Mouse (Mus musculus): Measurements from ENCODE around the gene Ube2d3. TPM values are rescaled to one million over a fixed set of nuclear protein-coding genes. Genes with fewer than 3 reads are reported as not detected.

Ube2d3 gene
- polyA plus RNA-seq (2016; fragmentation: Nextera tagmentation; extraction: Ambion mirVana): 507 and 538 TPM in 2 replicates

DNA sequence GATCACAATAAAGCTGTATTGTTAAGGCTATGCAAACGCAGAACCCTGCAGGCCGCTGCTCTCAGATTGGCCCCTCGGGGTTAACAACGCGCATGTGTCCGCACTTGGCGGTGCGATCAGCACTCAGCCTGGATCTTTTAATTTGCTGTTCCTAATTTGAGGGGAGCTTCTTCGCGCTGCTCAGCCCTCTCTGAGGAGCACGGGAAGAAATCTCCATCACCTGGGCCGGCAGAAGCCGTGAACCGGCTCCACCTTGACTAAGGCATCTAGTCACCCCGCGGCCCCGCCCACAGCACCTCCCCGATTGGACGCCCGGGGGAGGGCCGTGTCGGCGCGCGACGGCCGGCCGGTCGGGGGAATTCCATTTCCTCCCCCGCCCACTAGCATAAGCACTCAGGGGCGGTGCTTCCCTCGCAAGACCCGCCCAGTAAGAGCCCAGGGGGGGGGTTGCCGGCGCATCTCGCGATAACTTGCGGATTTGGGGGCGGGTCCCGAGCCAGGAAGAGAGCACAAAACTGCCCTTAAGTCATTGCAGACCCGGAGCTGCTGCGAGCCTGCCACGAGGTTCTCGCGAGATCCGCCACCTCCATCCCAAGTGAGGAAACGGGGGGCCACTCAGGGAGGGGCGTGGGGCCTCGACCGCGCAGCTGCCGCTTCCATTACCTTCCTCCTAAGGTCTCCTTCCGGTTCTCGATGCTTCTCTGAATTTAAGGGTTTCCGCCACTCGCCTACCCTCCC, at the start of gene Ube2d3:
Ube2d3 (plus strand) TSS at position 392 of the 738 bp plus-strand sequence.
- Histone ChIP-seq H3K9me3 (no peaks in the 10 kb centered on the region), H3K36me3 (peaks cover 32% of the 10 kb centered on the region), H3K27me3 (ENCODE audit: insufficient read depth, poor library complexity, severe bottlenecking) (no peaks in the 10 kb centered on the region), H3K4me1 (replicated peaks) (peaks cover 29% of the 10 kb centered on the region), H3K4me3 (peak within 1 kb of the TSS; percentile 96), H3K27ac (peak within 1 kb of the TSS; percentile 100)
- peak; percentile 100 for DNase-seq (ENCODE audit: low spot score)
- under 1% methylated on average over 56 of the region's 56 CpGs for WGBS

DNA sequence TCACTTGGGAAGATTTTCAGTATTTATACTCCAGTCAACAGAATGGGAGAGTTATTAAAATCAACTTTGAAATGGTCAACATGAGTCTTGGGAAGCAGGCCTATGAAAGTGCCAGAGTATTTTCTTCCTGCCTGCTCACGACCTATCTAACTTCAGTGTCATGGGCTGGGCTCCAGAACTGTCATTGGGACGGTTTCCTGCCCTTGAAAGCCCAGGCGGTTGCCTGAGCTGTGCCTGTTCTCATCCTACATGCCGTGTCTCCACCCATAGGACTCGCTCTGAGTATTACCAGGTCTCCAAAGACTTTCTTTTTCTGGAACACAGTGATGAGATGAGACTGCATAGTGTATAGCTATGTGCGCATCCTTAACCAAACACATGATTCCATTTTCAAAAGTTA, 44.8 kb upstream of the Ube2d3 start:
- Histone ChIP-seq H3K4me3 (no peak overlapping the region), H3K36me3 (no peaks in the 10 kb centered on the region), H3K4me1 (replicated peaks) (peaks cover 5% of the 10 kb centered on the region; the same call in 1 of the 2 replicates), H3K9me3 (no peaks in the 10 kb centered on the region), H3K27me3 (ENCODE audit: insufficient read depth, poor library complexity, severe bottlenecking) (no peaks in the 10 kb centered on the region), H3K27ac (no peak overlapping the region)
- no peak for DNase-seq (ENCODE audit: low spot score)
- WGBS: 87% methylated on average over 6 of the region's 6 CpGs

DNA sequence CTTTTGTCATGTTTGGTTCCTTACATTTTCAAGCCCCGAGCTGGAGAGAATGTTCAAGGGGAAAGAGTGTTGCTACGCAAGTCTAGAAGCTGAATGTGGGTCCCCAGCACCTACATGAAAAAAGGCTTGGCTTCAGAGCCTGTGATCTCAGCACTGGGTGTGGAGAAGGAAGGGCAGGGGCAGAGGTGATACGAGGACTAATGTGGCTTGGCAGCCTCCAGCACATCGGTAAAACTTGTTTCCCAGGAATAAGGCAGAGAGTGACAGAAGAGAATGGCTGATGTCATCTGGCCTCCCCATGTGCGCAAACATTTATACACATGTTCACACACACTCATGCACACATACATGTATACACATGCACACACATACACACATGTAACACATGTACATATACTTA, 42.9 kb upstream of the Ube2d3 start:
- WGBS: 85% methylated on average over 5 of the region's 5 CpGs
- Histone ChIP-seq H3K9me3 (no peaks in the 10 kb centered on the region), H3K36me3 (no peaks in the 10 kb centered on the region), H3K4me1 (replicated peaks) (peaks cover 10% of the 10 kb centered on the region), H3K27me3 (ENCODE audit: insufficient read depth, poor library complexity, severe bottlenecking) (no peaks in the 10 kb centered on the region), H3K27ac (no peak overlapping the region), H3K4me3 (no peak overlapping the region)
- DNase-seq (ENCODE audit: low spot score): no peak

DNA sequence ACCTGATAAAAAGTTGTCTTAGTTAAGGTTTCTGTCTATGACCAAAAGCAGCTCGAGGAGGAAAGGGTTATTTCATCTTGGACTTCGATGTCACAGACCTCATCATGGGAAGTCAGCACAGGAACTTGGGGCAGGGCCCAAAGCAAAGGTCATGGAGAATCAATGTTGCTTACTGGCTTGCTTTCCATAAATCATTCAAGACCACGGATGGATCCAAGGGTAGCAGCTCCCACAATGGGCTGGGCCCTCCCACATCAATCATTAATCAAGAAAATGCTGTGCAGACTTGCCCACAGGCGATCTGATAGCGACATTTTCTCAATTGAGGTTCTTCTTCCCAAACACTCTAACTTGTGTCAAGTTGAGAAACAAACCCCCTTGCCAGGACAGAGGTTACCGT, 41.9 kb upstream of the Ube2d3 start:
- no peaks in the 10 kb centered on the region for H3K27me3 ChIP-seq (ENCODE audit: insufficient read depth, poor library complexity, severe bottlenecking)
- 62% methylated on average over 6 of the region's 6 CpGs for WGBS
- no peak overlapping the region for H3K27ac ChIP-seq
- no peaks in the 10 kb centered on the region for H3K9me3 ChIP-seq
- no peaks in the 10 kb centered on the region for H3K36me3 ChIP-seq
- no peak overlapping the region for H3K4me3 ChIP-seq
- no peak for DNase-seq (ENCODE audit: low spot score)
- peaks cover 14% of the 10 kb centered on the region for H3K4me1 ChIP-seq (replicated peaks)

DNA sequence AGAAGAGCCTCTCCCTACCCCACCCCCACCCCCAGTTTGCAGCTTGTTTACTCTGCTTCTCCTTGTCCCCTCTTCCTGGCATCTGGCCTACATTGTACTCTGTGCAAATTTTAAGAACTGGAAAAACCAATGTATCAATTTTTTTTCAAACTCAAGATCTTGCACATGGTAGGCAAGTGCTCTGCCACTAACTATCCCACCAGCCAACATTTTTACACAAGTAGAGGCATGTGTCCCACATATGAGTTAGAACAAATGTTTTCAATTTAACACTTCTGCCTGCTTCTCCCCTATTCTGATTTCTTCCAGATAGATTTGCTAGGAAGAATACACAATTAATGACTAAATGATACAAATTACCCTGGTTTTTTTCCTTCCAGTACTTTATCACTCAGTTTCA, 40.8 kb upstream of the Ube2d3 start:
- Histone ChIP-seq H3K27me3 (ENCODE audit: insufficient read depth, poor library complexity, severe bottlenecking) (no peaks in the 10 kb centered on the region), H3K9me3 (no peaks in the 10 kb centered on the region), H3K27ac (no peak overlapping the region), H3K4me3 (no peak overlapping the region), H3K36me3 (no peaks in the 10 kb centered on the region), H3K4me1 (replicated peaks) (peaks cover 14% of the 10 kb centered on the region)
- DNase-seq (ENCODE audit: low spot score): no peak

DNA sequence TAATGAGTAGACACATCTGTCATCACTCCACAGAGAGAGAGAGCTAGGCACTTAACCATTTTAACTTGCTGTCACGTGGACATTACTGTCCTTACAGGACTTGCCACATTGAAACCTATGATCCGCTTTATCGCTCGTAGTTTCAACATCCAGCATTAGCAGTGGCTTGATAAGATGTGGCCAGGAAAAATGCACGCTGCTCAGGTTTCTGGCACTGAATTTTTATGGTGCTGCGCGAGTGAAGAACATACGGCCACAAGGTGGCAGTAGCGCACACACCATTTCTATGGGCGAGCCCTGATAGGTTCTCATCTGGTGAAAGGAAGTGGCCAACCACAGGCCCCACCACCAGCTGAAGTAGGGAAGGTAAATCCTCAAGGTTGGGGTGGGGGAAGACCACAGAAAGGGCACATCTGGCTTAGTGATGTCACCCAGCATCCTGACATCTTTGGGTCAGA, 35.7 kb upstream of the Ube2d3 start:
- H3K27me3 ChIP-seq (ENCODE audit: insufficient read depth, poor library complexity, severe bottlenecking): no peaks in the 10 kb centered on the region
- H3K4me3 ChIP-seq: no peak overlapping the region
- H3K27ac ChIP-seq: no peak overlapping the region
- 17% methylated on average over 10 of the region's 10 CpGs for WGBS
- no peaks in the 10 kb centered on the region for H3K9me3 ChIP-seq
- H3K36me3 ChIP-seq: peaks cover 23% of the 10 kb centered on the region
- peak; percentile 84 for DNase-seq (ENCODE audit: low spot score)
- H3K4me1 ChIP-seq (replicated peaks): peaks cover 8% of the 10 kb centered on the region

DNA sequence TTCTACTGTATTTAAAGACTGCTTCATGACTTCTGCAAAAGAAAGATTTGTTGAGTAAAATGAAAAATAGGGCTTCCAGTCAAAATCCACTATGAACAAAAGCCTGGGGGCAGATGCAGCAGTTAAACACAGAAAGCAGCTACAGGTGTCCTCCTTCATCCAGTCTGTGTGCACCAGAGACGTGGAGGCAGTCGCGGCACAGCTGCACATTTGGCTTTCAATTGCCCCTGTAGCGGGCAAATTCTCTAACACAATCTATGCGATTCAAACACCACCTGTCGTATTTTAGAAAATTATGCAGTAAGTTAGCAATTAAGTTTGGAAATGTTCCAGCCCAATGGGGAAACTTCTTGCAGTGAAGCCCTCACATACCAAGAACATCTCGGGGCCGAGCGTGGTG, 34.7 kb upstream of the Ube2d3 start:
- DNase-seq (ENCODE audit: low spot score): no peak
- H3K4me3 ChIP-seq: no peak overlapping the region
- 93% methylated on average over 9 of the region's 9 CpGs for WGBS
- no peaks in the 10 kb centered on the region for H3K9me3 ChIP-seq
- H3K36me3 ChIP-seq: peaks cover 26% of the 10 kb centered on the region
- peaks cover 8% of the 10 kb centered on the region for H3K4me1 ChIP-seq (replicated peaks)
- H3K27ac ChIP-seq: no peak overlapping the region
- no peaks in the 10 kb centered on the region for H3K27me3 ChIP-seq (ENCODE audit: insufficient read depth, poor library complexity, severe bottlenecking)

DNA sequence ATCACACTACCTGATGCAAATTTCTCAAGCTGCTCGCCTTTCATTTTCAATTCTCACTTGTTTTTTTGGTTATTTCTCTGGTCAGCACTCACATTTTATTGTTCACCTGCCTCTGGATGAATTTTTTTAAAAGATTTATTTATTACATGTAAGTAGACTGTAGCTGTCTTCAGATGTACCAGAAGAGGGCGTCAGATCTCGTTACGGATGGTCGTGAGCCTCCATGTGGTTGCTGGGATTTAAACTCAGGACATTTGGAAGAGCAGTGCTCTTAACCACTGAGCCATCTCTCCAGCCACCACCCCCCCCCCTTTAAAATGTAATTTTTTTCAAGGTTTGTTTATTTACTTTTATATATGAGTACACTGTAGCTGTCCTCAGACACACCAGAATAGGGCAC, 34.1 kb upstream of the Ube2d3 start:
- peaks cover 8% of the 10 kb centered on the region for H3K4me1 ChIP-seq (replicated peaks)
- no peak overlapping the region for H3K4me3 ChIP-seq
- H3K36me3 ChIP-seq: peaks cover 33% of the 10 kb centered on the region
- DNase-seq (ENCODE audit: low spot score): no peak
- WGBS: 76% methylated on average over 5 of the region's 5 CpGs
- H3K9me3 ChIP-seq: no peaks in the 10 kb centered on the region
- no peak overlapping the region for H3K27ac ChIP-seq
- H3K27me3 ChIP-seq (ENCODE audit: insufficient read depth, poor library complexity, severe bottlenecking): no peaks in the 10 kb centered on the region

DNA sequence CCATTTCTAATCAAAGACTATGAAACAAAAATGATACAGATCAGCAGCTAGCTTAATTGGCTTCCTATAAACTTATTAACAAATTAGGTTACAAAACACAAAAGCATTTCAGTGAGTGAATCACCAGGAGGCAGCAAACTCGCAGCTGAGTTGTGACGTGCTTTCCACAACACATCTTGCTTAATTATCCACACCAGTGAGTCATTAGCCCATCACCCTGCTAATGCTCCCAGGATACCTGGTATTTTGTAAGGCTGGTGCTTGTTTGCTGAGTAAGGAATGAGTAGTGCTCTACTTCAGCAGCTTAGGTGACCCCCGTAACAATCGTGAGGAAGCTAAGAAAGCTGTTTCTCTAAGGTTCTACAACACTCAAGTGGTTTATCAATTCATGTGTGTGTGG, 33.4 kb upstream of the Ube2d3 start:
- H3K4me1 ChIP-seq (replicated peaks): peaks cover 8% of the 10 kb centered on the region
- 83% methylated on average over 4 of the region's 4 CpGs for WGBS
- H3K9me3 ChIP-seq: peaks cover 3% of the 10 kb centered on the region; the same call in 1 of the 2 replicates
- no peak overlapping the region for H3K4me3 ChIP-seq
- DNase-seq (ENCODE audit: low spot score): no peak
- no peak overlapping the region for H3K27ac ChIP-seq
- H3K36me3 ChIP-seq: peaks cover 40% of the 10 kb centered on the region
- H3K27me3 ChIP-seq (ENCODE audit: insufficient read depth, poor library complexity, severe bottlenecking): no peaks in the 10 kb centered on the region

DNA sequence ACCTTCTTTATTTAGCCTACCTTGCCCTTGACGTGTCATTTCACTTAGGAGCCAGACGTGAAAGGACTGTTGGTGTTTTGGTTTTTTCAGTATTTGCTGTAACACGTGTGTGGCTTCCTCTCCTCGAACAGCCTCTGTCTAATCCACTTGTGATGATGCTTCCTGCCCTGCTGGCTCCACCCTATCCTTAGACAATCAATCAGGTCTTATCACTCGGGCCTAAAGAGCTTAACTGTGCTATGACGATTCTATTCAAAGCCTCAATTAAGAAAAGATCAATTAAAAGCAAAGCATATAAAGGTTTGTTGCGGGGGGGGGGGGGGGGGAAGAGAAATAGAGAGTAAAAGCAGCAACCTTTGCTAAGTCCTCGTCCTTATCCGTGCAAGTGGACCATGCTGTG, 30.6 kb upstream of the Ube2d3 start:
- Histone ChIP-seq H3K4me3 (no peak overlapping the region), H3K36me3 (peaks cover 56% of the 10 kb centered on the region), H3K27ac (no peak overlapping the region), H3K9me3 (peaks cover 4% of the 10 kb centered on the region; the same call in 1 of the 2 replicates), H3K27me3 (ENCODE audit: insufficient read depth, poor library complexity, severe bottlenecking) (no peaks in the 10 kb centered on the region), H3K4me1 (replicated peaks) (peaks cover 10% of the 10 kb centered on the region)
- DNase-seq (ENCODE audit: low spot score): no peak
- WGBS: 91% methylated on average over 9 of the region's 9 CpGs

DNA sequence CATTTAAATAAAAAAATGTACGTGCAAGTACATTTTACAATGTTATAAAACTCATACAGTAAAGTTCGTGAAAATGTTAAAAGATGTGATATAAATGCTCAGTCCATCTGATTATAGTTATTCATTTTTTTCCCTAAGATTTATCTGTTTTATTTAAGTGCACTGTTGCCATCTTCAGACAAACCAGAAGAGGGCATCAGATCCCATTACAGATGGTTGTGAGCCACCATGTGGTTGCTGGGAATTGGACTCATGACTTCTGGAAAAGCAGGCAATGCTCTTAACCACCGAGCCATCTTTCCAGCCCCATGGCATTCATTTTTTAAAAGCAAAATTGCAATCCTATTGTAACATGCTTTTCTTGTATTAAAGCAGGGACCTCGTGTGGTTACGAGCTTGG, 28.7 kb upstream of the Ube2d3 start:
- 95% methylated on average over 5 of the region's 5 CpGs for WGBS
- peaks cover 56% of the 10 kb centered on the region for H3K36me3 ChIP-seq
- DNase-seq (ENCODE audit: low spot score): no peak
- H3K4me1 ChIP-seq (replicated peaks): peaks cover 14% of the 10 kb centered on the region
- no peak overlapping the region for H3K4me3 ChIP-seq
- H3K9me3 ChIP-seq: peaks cover 4% of the 10 kb centered on the region; the same call in 1 of the 2 replicates
- no peaks in the 10 kb centered on the region for H3K27me3 ChIP-seq (ENCODE audit: insufficient read depth, poor library complexity, severe bottlenecking)
- H3K27ac ChIP-seq: no peak overlapping the region

DNA sequence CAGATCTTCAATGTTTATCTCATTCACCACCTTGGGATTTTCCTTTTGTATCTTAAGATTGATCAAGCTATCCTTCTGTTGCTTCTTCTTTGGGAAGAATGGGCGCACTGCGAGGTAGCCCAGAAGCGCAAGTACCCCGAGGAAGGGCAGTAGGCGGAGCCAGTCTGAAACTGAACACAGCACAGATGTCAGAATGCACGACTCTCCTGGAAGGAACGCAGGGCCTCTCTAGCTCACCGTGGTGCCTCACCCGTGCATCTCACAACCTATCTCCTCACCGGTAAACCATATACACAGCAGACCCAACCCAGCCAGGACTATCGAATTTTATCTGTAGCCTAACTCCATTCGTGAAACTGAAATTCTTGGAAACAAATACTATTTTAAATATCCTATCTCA, 26.9 kb upstream of the Ube2d3 start:
- Histone ChIP-seq H3K4me1 (replicated peaks) (peaks cover 14% of the 10 kb centered on the region), H3K9me3 (peaks cover 4% of the 10 kb centered on the region; the same call in 1 of the 2 replicates), H3K27me3 (ENCODE audit: insufficient read depth, poor library complexity, severe bottlenecking) (no peaks in the 10 kb centered on the region), H3K27ac (no peak overlapping the region), H3K4me3 (no peak overlapping the region), H3K36me3 (peaks cover 46% of the 10 kb centered on the region)
- WGBS: 90% methylated on average over 12 of the region's 12 CpGs
- DNase-seq (ENCODE audit: low spot score): no peak

DNA sequence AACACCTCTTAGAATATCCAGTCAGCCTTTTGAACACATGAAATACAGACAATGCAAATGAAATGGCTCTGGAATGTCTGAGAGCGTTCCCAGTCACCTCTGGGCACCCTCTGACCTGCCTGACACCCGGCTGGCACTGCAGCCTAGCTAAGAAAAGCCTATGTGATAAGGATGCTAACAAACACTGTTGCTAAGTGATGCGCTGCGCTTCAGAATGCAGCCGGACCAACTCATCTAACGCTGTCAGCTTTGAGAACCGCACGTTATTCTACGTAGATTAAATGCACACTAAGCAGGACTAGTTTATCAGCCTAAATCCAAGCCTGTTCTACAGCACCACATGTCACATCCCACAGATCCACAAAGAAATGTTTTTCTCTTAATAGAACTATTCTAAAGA, 26.1 kb upstream of the Ube2d3 start:
- Histone ChIP-seq H3K36me3 (peaks cover 45% of the 10 kb centered on the region), H3K9me3 (peaks cover 4% of the 10 kb centered on the region; the same call in 1 of the 2 replicates), H3K27me3 (ENCODE audit: insufficient read depth, poor library complexity, severe bottlenecking) (no peaks in the 10 kb centered on the region), H3K27ac (no peak overlapping the region), H3K4me3 (no peak overlapping the region), H3K4me1 (replicated peaks) (peaks cover 14% of the 10 kb centered on the region)
- 48% methylated on average over 9 of the region's 9 CpGs for WGBS
- peak; percentile 51 for DNase-seq (ENCODE audit: low spot score)

All from hindbrain, embryonic 10.5 days (tissue).